Mouse (Mus musculus) neural tube, embryonic 12.5 days (tissue): ENCODE results near the gene Polr3k. TPM values are rescaled to one million over a fixed set of nuclear protein-coding genes. Genes with fewer than 3 reads are reported as not detected.

Source experiments
- ATAC-seq: fragments of 200-750 bp; cut with Nextera tagmentation; 2 replicates; pipeline ENCODE4 v1.8.0; 2017; ENCODE audit warnings: low read depth, mild to moderate bottlenecking, moderate TSS enrichment, moderate library complexity; ENCODE audit not compliant: low FRiP score
- H3K27ac ChIP-seq: fragments of 300-500 bp; sonication (generic); 2 replicates; pipeline ENCODE4 v1.5.1; 2016
- H3K27me3 ChIP-seq: fragments of 300-500 bp; sonication (generic); replicated peaks from 2 replicates; pipeline ENCODE4 v1.6.1; 2016; ENCODE audit warnings: mild to moderate bottlenecking
- H3K36me3 ChIP-seq: fragments of 300-500 bp; sonication (generic); 2 replicates; pipeline ENCODE4 v1.6.1; 2016; ENCODE audit warnings: mild to moderate bottlenecking
- H3K4me1 ChIP-seq: fragments of 300-500 bp; sonication (generic); 2 replicates; pipeline ENCODE4 v1.6.1; 2016
- H3K4me2 ChIP-seq: fragments of 300-500 bp; sonication (generic); replicated peaks from 2 replicates; pipeline ENCODE4 v1.6.1; 2016; ENCODE audit warnings: mild to moderate bottlenecking
- H3K4me3 ChIP-seq: fragments of 300-500 bp; sonication (generic); 2 replicates; pipeline ENCODE4 v1.5.1; 2016
- H3K9ac ChIP-seq: fragments of 300-500 bp; sonication (generic); 2 replicates; pipeline ENCODE4 v1.6.1; 2016; ENCODE audit warnings: mild to moderate bottlenecking
- H3K9me3 ChIP-seq: fragments of 300-500 bp; sonication (generic); 2 replicates; pipeline ENCODE4 v1.6.1; 2016; ENCODE audit warnings: mild to moderate bottlenecking
- WGBS: fragments of 180-500 bp; shearing (Covaris S2); methylation state at CpG from one replicate; pipeline ENCODE4 v1.1.7; 2016; 5-methylcytosine and 5-hydroxymethylcytosine counted together
- polyA plus RNA-seq: library from polyadenylated mRNA; unstranded; fragments of >200 nt; fragmentation: Nextera tagmentation; extraction: Ambion mirVana; gene quantifications from 2 replicates; pipeline ENCODE4 v1.2.1, GENCODE M21; 2016

The Polr3k gene
- polyA plus RNA-seq, 1 experiment from 2014 or later: 93.5 TPM

DNA sequence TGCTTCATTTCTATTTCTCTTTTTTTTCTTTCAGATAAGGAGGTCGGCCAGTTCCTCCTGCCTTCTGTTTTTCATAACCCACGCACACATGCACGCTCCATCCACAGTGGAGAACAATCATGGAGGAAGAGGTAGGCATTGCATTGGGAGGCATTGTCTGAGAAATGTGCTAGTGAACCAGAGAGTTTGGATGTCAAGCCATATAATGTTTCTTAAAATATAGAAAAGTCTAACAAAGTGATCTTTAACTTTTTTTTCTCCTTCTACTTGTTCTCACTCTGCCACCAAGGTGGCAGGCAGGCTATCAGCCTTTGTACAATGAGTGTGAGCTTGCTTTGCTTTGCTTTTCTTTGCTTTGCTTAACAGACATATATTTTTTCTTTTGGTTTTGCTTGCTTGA is 53.7 kb downstream of the Polr3k start:
- Histone ChIP-seq H3K4me3 (no peak overlapping the region), H3K9me3 (no peaks in the 10 kb centered on the region), H3K4me2 (no peak overlapping the region), H3K27me3 (no peaks in the 10 kb centered on the region), H3K9ac (no peak overlapping the region), H3K27ac (no peak overlapping the region), H3K36me3 (no peaks in the 10 kb centered on the region), H3K4me1 (no peaks in the 10 kb centered on the region)
- WGBS: 50% methylated on average over 3 of the region's 3 CpGs
- ATAC-seq: no peak

DNA sequence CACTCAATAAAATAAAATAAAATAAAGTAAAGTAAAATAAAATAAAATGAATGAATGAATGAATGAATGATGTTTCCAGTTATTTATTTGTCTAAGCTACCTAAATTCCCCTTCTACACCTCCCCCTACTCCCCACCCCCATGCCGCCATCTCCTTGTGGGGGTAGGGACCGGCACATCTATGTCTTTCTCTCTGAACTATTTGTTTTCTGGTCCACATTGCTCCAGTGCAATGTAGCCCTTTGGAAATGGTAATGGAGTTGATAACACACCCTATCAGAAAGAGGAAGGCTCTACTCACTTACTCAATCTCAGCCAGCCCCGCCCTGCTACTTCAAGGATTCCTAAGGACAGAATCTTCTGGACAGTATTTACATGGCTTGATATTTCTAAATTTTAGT is 54.4 kb downstream of the Polr3k start:
- no peaks in the 10 kb centered on the region for H3K4me1 ChIP-seq
- no peaks in the 10 kb centered on the region for H3K27me3 ChIP-seq
- WGBS: 50% methylated on average over 3 of the region's 3 CpGs
- H3K4me2 ChIP-seq: no peak overlapping the region
- H3K36me3 ChIP-seq: no peaks in the 10 kb centered on the region
- H3K27ac ChIP-seq: no peak overlapping the region
- H3K9me3 ChIP-seq: no peaks in the 10 kb centered on the region
- no peak overlapping the region for H3K9ac ChIP-seq
- peak; percentile 95 for ATAC-seq
- no peak overlapping the region for H3K4me3 ChIP-seq

Other genes with a start within 250 kb of the Polr3k start
- gene Gm29797, start 207.3 kb upstream of the Polr3k start, polyA plus RNA-seq: not detected in 2 replicates
- 20.3 and 20.6 TPM in 2 replicates for gene Sox18, start 192.7 kb upstream of the Polr3k start, polyA plus RNA-seq
- 27.3 and 30.0 TPM in 2 replicates for gene Tcea2, start 184.0 kb upstream of the Polr3k start, polyA plus RNA-seq
- 44.0 and 44.8 TPM in 2 replicates for gene Rgs19, start 170.4 kb upstream of the Polr3k start, polyA plus RNA-seq
- not detected in 2 replicates for gene Lkaaear1, start 165.9 kb upstream of the Polr3k start, polyA plus RNA-seq
- 36.4 and 39.6 TPM in 2 replicates for gene Oprl1, start 149.3 kb upstream of the Polr3k start, polyA plus RNA-seq
- 70.4 and 79.3 TPM in 2 replicates for gene Myt1, start 101.0 kb upstream of the Polr3k start, polyA plus RNA-seq
- gene Pcmtd2, start 26.5 kb upstream of the Polr3k start, polyA plus RNA-seq: 36.4 and 38.5 TPM in 2 replicates
- not detected in 2 replicates for gene Gm14496, start 126.8 kb downstream of the Polr3k start, polyA plus RNA-seq